Mouse (Mus musculus) erythroblast, adult 5-6 weeks (primary cell): Measurements from ENCODE around the gene Papss1. TPM values are rescaled to one million over a fixed set of nuclear protein-coding genes. Genes with fewer than 3 reads are reported as not detected.

Experiments
- ATAC-seq: replicated peaks from 2 replicates; pipeline ENCODE4 v1.8.0; 2016; ENCODE audit warnings: moderate number of reproducible peaks, mild to moderate bottlenecking, moderate TSS enrichment, inconsistent platforms; ENCODE audit not compliant: poor library complexity, low FRiP score, severe bottlenecking
- total RNA-seq, 2 experiments: library from RNA; stranded (forward) in 1 of 2; stranded (reverse) in 1 of 2; fragments of 150-400 nt in 1 of 2; fragments of 200-764, 138-1000 nt in 1 of 2; gene quantifications; 2 replicates each; pipeline versions ENCODE4 v1.2.3 to v1.2.4; 2015 to 2017; ENCODE audit warnings: low replicate concordance in 2 of 2

Papss1 gene
- total RNA-seq, 2 experiments from 2014 or later = 5.6 TPM

DNA sequence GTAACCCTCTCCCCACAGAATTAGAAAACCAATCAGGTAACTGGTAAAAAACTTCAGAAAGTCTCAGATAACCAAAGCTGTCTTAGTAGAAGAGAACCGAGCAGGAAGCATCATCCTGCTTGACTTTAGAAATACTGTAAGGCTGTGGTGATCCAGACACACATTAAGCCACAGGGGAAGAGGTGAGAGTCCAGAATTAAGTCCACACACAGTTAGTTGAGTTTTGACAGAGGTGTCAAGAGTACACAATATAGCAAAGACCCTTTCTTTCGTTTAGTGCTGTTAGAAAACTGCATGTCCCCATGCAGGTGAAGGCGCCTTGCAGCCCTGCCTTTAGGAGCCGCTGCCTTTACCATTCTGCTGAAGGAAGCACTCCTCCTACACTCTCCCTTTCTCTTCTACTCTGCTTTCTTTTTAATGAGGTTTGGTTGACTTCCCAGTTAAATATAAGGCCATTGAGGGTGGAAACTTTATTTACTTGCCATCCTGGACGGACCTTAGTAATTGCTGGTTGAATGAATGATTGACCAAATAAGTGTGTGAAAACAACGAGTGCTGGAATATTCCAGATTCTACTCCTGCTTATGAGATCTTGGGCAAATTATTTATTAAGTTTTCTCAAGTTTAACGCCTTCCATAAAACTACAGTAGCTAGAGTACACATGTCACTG, 14.0 kb downstream of the Papss1 start:
- ATAC-seq = no peak

DNA sequence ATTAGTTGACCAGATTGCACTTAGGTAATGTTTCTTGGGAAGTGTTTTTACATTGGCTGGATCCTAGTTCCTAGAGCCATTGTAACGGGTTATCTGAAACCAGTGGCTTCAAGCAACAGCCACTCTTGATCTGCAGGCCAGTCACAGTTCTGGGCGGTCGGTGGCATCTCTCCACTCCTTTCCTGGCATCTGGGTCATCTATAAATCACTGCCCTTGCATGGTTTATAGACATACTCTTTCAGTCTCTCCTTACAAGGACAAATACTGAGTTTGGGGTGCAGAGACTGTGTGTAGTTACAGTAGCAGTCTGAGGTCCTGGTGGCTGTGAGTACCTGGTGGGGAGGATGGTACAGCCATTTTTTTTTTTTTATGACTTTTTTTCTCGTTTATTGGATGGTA, 15.5 kb downstream of the Papss1 start:
- no peak for ATAC-seq

DNA sequence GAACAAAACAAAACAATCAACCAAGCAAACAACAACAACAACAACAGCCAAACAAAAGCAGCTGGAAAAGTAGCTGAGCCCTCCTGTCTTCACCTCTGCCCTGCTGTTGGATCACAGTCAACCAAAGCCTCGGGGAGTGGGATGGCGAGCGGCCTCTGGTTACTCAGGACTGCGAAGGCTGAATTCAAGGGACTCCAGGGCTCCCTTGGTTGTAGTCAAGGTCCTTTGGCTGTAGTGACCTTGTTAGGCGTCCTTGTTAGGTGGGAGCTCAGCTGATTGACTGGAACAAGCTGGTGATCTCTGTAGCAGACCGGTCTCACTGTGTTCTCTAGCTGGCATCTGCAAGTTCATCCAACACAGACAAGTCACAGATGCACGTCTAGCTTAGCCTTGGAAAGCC, 16.5 kb downstream of the Papss1 start:
- no peak for ATAC-seq

DNA sequence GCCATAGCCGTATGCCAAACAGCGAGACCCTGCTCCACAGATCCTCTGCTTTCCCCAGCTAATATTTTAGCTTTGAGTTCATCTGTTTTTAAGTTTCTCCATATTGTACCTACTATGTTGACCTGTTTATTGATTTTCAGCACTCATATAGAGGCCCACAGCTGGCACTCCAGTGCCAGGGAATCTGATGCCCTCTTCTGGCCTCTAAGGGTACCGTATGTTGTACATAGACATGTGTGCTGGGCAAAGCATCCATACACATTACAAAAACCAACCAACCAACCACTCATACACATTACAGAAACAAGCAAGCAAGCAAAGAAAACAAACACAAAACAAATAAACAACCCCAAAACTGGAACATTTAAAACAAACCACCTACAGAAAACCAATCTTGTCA, 22.2 kb downstream of the Papss1 start:
- no peak for ATAC-seq

DNA sequence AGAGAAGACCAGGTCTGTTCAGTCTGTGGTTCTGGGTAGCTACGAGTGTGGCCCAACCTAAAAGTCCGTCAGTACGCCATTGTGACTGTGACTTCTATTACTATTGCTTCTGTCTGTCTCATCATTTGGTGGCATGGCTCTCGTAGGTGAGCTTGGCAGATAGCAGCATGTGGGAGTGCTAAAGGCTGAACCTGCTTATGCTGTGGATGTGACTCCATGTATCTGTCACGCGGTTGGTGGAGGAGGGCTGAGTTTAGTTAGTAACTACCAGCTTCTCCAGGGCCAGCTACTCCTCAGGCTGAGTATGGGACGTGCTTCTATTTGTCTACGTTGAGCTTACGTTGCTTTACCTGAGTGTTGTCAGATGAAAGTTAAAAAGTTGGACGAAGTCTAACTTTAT, 23.4 kb downstream of the Papss1 start:
- ATAC-seq = no peak

DNA sequence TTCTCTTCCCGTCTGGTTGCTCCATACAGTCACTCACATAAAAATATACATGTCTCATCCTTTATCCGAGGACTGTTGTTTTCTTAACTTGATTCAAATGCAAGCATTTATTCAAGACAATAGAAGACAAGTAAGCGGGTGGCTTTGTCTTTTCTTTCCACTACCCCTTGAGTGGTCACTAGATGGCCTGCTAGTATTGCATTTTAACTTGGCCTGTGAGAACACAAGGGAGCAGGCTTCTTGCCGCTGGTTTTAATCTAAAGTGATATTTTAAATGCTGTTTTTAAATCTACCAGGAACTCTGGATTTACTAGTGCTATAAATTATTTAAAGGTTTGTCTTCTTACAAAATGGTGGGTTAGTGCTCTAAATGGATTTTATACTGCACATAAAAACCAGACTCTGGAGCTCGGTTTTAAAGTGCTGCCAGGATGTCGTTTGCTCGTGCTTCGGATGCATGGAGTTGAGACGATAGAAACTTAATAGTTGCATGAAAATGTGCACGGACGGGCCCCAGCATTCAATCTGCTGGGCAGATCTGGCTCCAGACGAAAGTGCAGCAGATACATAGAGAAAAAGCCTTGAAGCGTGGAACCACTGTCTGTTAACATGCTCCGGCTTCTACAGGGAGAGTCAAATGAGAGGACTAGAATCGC, 28.7 kb downstream of the Papss1 start:
- ATAC-seq = no peak

DNA sequence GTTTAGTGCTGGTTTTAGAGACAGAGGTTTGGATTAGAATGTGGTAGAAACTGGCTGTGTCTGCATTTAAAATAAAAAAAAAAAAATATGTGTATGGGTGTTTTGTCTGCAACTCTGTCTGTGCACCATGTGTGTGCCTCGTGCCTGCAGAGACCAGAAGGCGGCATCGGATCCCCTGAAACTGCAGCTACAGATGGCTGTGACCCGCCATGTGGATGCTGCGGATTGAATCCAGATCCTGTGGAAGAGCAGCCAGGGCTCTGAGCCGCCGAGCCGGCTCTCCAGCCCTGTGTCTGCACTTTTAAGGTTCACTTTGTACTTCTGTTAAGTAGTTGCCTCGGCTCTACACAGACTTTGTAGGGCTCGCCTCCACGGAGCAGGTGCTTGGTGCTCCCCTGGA, 29.8 kb downstream of the Papss1 start:
- no peak for ATAC-seq

DNA sequence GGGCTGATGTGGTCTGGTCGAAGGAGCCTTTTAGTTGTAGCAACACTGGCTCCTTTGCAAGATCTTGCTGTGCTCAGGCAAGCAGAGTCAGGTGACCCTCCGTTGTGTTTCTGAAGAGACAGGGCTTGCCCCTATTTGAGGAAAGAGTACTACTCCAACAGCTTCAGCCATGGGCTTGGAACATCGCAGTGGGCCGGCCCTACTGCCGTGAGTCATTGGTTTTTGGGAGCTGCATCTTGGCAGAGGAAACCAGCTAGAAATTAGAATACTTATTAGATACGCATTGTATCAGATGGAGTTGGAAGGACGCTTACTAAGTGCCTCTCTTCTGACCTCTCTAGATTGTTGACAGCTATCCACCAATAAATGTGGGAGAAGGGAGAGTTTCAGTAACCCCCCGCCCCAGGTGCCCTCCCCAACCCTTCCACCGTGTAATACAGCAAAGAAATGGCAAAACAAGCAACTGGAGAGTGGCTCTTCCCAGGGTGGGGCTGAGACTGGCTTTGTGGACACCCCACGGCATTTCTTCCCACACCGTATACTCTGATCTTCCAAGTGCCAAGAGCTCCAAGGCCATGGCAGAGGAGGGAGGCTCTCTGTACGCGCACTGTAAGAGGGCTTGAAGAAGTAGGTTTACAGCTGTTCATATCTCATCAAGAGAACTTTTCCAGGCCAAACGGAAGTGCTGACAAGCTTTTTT, 31.1 kb downstream of the Papss1 start:
- ATAC-seq = no peak

DNA sequence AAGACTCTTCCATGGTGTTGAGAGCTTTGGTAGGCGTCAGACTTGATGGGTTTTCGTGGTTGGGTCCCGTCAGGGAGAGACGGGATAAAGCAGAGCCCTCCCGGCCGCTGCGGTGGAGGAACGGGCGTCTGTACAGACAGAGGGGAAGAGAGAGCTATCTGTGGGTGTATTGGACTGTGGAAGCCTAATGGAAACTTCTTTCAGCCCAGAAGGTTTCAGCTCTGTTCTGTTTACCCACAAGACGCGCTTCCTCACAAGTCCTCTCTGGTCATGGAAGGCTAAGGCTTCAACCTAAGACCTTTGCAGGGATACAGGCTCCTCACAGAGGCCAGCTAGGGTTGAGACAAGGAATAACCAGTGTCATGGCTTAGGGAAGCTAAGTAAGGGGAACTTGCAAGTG, 36.2 kb downstream of the Papss1 start:
- ATAC-seq = no peak

DNA sequence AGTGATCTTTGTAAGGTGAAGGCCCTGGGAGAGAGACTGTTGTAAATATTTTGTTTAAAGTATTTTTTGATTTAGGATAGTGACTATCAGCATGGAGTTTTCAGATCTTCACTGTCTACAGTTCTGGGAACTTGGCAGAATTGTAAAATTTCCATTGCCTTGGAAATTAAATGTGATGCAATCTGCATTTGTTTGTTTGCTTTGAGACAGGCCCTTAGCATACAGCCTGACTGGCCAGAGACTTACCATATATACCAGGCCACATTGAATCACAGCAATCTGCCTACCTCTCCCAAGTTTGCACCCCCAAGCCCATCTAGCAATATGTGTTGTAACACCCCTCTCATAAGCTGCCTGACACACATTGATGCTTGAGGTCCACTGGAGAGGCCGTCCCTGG, 36.8 kb downstream of the Papss1 start:
- no peak for ATAC-seq

DNA sequence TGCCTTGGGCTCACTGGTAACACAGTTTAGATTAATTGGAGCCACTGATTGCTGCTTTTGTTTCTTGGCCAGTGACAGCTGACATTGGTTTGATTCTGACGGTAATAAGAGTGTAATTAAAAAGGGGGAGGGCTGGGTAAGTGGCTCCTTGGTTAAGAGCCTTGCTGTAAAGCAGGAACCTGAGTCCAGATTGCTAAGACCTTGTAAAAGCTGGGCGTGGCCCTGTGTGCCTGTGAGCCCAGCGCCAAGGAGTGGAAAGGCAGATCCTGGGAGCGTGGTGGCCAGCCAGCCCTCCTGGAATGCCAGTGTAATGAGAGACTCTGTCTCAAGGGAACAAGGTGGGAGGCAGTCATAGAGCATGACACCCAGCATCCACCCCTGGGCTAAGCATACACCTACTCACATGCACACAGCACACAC, 38.4 kb downstream of the Papss1 start:
- ATAC-seq = no peak

DNA sequence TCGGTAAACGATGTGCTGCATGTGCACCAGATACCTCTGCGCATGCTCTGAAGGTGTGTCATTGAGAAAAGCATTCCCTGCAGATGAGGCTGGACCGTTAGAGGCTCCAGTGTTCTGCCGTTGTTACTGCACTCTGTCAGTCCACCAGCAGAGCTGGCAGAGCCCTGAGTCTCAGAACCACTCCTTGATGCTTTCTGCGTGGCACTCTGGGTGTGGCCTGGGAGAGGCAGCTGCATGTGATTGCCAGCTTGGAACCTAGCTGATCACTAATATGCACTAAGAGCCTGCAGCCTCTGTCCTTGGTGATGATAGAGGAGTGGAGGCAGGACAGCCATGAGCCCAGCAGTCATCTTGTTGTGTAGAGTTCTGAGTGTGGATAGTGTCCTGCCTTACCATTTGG, 43.5 kb downstream of the Papss1 start:
- ATAC-seq = no peak

DNA sequence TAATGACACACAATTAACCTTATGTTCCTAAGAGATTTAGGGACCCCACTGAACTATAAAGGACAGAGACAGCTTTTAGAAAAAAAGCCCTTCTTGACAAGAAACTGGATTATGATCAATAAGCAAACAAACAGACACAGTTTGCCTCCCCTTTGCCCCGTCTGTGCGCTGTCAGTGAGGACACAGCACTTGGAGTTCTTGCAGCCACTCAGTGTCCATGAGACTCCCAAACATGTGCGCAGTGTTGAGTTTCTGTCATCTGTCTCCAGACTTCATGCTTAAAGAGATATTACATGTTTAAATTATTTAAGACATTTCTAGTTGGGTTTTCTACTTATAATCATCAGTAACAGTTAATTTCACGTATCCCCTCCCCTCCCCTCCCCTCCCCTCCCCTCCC, 45.1 kb downstream of the Papss1 start:
- ATAC-seq = no peak

DNA sequence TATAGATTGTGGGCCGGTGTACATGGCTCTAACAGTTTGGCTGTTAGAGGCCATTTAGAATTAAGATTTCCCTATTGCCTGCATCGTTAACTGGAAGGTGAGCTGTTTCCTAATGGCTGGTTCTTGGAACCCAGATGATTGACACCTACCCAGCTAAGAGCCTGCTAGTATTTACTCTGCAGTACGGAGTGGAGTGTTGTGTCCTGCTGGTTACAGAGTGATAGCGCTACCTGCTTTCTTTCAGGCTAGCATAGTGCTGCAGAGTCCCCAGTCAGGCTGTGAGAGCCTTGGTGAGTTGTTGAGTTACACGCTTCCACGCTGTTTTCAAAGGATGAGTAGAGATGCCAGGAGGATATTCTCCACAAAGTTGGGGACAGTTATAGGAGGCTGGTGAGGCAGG, 46.0 kb downstream of the Papss1 start:
- no peak for ATAC-seq

DNA sequence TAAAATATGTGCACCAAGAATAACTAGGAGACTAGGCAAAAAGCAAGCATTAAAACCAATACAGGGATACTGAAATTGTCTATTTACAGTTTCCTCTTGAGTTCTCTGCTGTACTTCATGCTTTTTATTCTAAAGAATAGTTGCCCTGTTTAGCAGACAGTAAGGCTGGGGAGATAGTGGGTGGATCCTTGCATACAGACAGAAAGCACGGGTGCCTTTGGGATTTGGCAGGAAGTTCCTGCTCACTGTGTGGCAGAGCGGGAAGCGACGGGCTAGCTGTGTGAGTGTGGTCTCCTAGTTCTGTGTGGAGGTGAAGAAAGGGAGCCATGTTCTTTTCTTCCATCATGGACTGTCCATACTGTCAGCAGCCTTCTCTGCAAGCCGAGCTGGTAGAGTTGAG, 48.3 kb downstream of the Papss1 start:
- ATAC-seq = no peak

DNA sequence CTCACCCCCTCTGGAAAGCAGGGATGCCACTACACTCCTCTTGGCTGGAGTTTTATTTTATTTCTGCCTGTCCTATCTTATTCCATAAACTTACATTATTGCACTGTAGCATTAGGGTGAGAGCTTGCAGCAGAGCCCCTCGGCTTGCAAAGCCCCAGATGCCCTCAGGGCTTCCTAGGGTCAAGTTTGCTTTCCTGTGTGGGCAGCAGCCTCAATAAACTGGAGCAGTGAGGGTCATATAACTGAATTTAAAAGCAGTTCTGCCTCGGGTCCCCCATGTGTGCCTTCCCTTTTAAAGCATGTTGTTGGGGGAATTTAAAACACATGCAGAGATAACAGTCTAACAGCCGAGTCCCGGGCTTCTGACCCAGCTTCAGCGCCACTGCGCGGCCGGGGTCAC, 49.5 kb downstream of the Papss1 start:
- no peak for ATAC-seq

DNA sequence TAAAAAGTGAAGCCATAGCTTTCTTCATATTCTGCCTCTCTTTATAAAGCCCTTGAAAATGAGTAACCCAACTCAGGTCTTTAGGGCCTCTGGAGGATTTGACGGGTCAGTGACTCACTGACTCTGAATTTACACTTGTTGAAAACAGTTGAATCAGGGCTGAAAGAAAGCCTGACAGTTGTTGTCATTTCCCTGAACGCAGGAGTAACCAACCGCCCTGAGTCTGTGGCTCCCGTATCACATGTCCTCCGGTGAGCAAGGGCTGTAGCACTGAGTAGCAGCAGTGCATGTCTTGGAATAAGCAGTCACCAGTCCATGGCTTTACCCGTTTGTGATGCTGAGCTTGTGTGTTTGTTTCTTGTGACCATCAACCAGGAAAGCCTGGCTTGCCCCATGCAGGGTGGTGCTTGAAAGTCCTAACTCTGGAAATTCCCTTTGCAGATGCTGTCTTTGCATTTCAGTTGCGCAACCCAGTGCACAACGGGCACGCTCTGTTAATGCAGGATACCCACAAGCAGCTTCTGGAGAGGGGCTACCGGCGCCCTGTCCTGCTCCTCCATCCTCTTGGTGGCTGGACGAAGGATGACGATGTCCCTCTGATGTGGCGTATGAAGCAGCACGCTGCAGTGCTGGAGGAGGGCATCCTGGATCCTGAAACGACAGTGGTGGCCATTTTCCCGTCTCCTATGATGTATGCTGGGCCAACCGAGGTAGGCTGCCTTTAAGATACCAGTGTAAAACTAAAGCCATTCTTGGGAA, 54.2 kb downstream of the Papss1 start:
- ATAC-seq = no peak

DNA sequence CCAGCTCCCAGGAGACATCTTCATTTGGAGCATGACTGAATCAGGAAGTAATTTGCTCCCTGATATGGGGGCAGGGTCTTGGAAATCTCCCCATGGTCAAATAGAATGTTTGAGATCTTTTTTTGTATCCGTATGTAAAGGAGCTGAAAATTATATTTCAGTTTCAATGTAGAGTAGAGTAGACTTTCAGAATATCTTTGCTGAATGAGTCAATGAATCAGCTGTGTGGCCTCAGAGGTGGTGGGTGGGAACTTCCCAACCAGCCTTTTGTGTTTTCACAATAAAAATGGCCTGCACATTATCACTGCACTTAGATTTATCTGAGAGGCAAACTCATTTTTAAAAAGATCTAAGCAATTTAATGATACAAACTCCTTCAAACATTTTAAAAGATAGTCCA, 58.6 kb downstream of the Papss1 start:
- no peak for ATAC-seq

DNA sequence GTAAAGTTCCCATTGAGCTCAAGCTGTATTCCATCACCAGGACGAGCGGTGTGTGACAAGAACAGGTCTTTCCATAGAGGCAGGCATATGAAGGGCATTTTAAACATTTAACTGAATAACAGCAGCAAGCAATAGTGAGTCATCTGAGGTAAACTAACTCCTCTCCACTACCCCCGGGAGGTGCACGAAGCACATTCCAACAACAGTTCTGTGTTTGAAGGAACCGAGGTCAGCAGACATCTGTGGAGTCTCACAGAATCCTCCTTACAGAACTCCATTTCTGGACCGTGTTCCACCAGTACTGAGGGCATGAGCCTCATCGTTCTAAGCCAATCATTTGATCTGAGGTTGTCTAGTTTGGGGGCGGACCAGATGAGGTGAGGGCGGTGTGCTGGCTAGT, 59.5 kb downstream of the Papss1 start:
- no peak for ATAC-seq

DNA sequence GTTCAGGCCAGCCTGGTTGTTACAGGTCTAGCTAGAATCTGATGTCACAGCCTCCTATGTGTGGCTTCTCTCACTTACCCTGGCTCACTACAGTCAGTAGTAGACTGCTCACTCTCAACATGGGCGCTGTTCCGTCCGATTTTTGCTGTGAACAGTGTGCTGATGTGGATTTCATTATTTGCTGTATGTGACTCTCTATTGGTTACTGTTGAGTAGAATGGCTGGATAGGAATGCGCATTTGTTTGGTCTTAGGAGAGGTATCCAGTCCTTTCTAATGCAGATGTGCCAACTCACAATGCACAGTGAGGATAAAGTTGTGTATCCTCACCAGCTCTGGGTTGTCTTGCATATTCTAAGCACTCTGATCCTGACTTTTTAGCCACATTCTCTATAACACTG, 62.9 kb downstream of the Papss1 start:
- no peak for ATAC-seq

DNA sequence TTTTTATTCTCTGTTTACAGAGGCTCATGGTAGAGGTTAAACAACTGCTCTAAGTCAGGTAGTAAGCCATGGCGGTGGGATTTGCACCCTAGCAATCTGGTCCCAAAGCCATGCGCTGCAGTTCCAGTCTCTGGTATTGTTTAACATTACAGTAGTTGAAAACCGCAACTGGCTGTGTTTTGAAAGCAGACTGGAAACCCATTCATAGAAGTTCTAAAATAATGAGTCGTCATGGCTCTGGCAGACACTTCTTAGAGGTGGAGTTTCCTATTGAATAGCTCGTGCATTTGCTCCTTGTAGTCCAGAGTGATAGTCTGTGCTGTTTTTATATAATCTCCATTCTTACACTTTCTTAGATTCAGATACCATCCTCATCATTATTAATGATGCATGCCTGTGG, 63.7 kb downstream of the Papss1 start:
- no peak for ATAC-seq
